Mouse (Mus musculus): ENCODE results near the gene Kdm6b.

Gene Kdm6b

DNA sequence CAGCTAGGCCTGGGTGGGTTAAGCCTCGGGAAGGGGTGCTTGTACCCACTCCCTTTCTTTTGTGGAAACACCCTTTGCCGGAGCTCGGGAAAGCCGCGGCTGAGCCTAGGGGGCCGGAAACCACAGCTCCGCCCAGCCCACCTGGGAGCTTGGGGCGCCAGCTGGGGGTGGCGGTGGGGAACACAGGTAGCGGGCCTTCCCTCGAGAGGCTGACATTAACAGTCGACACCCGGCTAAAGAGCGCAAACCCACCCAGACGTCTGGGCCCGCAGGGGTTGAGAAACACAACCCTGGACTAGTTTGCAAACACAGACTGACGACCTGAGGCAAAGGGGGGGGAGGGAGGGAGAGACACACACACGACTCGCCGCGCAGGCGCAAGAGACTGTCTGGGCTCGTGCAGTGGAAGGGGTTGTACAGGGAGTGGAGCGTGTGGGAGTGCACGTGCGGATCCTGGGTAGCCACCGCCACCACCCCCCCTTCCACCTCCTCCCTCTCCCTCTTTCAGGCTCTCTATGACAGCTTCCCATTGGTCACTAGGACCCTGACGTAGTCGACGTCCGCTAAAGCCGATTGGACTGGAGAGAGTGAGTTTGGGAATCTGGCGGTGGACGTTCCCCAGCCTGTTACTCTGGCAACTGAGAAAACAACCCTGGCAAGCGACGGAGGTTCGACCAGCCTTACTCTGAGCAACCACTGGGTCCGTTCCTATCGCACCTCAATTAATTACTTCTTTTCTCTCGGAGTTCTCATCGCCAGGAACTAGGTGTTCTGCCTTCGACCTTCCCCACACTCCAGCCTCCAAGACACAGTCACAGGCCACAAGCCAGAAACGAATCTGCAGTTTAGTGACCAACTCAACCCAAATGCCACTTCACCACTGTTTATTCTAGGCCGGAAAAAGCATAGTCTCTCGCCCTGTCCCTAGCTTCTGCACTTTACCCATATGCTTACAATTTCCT lies 5.3 kb upstream of the Kdm6b start:
- DNase-seq, result peak; percentile 92

DNA sequence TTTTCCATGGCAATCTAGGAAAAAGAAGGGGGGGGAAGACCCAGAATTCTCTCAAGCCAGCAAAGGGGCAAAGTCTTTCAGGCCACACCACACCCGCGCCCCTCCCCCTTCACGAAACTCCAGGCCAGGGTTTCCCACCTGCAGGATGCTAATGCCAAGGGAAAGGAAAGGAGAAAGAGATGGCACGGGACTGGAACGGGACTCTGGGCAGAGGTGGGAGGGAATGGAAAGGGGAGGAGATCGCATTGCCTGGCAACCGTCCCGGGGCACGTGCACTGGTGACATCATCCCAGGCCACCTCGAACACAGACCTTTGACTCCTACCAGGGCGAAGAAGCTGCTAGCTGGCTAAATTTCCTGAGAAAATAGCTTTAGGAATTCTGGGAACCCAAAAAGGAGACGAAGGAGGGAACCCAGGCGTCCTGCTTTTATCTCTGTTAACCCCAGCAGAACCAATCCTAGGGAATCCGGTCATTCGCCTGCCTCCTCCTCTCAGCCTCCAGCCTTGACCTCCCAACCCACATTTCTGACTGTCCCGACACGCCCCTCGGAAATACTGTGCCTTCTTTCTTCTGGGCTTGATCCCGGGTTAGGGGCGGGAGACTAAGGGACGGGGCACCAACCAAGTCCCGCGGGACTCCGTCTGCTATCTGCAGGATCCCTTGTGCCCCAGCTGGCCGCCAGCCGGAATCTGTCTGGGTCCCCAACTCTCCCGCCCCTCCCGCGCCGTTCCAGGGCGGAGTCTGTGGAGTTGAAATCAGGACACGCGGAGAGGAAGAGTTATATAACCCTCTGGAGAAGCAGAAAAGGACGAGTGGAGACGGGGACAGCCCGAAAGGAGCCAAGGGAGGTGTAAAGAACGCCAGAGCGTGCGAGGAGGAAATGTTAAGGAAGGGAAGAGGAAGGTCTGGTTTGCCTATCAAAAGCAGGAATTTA lies 4.2 kb upstream of the Kdm6b start:
- DNase-seq, result peak; percentile 96

DNA sequence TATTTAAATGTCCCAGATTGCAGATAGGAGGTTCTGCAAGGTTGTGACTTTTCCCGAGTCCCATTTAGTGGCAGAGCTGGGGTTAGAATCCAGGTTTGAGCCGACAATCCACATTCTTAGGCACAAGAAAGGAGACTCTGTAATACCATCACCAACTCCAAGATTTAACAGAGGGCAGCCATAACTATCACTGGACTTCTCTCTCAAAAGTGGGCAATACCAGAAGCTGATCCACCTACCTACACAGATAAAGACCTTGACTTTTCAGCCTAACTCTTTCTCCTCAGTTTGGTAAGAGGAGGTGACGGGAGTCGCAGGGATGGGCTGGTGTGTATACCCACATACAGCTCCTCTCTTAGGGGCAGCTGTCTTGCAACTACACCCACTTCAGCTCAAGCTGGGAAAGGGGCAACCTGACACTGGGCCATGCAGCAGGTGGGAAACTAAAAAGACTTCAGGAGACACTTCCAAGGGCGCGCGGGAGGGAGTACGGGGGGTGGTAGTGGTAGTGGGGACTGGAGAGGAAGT lies 3.5 kb upstream of the Kdm6b start:
- DNase-seq, result no peak

- no peak for DNase-seq
Measured at GRCm38 (mm10) chr11:69416509-69416908, 3.0 kb upstream of the Kdm6b start.

DNA sequence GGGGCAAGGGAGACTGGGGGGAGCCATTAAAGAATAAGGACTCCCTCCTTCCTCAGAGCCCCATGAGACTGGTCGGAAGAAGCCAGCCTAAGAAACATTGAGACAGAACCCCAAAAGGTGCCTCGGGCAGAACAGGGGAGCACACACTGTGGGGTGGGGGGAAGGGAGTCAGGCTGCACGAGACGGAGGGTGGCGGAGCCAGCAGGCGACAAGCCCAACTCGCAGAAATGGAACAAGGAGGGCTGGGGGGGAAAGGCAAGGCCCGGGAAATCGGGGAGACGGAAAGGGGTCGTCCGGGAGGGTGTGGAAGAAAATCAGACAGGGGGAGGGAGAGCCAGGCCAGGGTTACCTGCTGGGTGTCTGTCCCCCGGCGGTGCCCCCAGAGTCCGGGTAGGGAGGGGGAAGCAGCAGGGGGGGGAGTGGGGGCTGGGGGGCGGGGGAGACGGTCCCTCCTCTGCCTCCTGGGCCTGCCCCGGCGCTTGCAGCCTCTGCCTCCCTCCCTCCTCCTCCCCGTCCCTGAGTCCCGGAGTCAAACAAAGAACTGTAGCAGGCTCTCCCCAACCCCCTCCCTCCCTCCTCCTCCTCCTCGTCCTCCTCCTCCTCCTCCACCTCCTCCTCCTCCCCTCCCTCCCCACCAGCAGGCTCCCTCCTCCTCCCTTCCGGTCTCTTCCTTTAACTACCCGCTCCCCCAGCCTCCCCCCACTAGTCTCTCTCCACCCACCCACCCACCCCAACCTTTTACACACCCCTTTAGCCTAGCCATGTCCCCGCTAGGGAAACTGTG lies 2.4 kb upstream of the Kdm6b start:
- peak; percentile 67 for DNase-seq

GRCm38 (mm10) chr11:69415327-69415667 lies 1.8 kb upstream of the Kdm6b start:
- DNase-seq, result peak; percentile 76

GRCm38 (mm10) chr11:69414421-69415326 lies 1.2 kb upstream of the Kdm6b start:
- peak; percentile 27 for DNase-seq

DNA sequence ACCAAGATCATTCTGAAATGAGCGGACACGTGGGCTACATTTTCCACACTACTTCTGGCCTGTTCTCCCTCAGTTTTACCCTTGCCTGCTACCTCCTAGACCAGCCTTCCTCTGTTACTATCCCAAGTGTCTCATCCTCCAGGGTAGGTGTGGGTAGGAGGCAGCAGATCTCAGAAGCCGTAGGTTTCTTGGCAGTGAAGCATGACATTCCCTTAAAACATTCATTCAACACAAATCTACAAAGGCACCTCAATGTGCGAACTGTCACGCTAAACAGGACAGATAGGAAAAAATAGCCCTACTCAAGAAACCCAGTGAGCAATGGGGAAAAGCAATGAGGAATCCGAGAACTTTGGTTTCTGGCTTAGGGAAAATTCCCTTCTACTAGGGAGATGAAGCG lies 927 bp downstream of the Kdm6b start:
- DNase-seq, result no peak

GRCm38 (mm10) chr11:69411538-69412203 lies 1.8 kb downstream of the Kdm6b start:
- DNase-seq, result peak; percentile 61

DNA sequence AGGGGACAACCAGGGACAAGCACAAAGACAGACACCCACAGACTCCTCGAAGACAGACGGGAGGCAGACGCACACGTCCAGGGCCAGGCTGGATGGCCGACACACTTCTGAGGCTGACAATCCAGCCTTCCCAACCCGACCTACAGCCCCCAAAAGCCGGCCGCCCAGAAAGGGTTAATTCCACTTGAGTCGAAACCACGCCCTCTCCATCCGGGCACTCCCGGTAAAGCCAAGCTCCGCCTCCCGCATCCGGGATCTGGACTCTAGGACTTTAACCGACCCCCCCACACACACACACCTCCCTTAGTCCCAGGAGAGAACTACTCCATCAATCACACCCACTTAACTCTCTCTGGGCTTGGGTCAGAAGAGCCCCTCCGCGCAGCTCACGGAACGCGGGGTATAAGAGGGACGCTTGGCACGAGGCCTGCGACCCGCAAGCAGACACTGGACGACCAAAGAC lies 2.4 kb downstream of the Kdm6b start:
- DNase-seq, result peak; percentile 93

DNA sequence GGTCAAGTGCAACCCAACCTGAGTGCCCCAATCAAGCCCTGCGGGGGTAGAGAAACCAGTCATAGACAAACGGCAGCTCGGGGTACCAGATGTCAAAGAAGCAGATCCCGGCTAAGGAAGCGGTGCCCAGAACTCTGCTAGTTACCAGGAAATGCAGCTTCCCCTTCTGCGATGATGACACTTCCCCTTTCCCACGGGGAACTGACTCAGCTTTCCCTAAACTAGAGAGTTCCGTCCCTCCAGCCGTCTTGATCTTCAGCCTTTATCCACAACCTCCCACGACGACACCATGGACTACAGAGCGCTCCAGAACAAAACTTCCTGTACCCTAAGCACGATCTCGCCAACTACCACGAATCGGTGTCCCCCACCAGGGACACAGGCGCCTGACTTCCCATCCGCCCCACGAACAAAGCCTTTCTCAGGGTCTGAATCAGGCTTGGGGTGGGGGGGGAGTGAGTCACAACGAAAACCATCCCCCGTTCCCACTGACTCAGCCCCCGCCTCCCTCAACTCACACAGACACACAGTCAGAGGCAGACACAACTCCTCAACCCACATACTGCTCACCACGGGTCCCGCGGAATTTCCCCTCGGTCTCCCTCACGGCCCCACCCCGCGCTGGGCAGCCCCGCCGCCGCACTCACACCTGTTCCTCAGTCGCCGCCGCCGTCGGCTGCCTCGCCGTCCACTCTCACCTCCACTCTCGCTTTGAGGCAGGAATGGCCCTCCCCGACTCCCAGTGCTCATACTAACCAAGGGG lies 3.0 kb downstream of the Kdm6b start:
- no peak for DNase-seq

GRCm38 (mm10) chr11:69410045-69410309 lies 3.5 kb downstream of the Kdm6b start:
- DNase-seq, result no peak

- DNase-seq, result peak; percentile 73
Measured at GRCm38 (mm10) chr11:69409378-69410044, 4.0 kb downstream of the Kdm6b start.

GRCm38 (mm10) chr11:69408541-69409377 lies 4.7 kb downstream of the Kdm6b start:
- DNase-seq, result peak; percentile 82

DNA sequence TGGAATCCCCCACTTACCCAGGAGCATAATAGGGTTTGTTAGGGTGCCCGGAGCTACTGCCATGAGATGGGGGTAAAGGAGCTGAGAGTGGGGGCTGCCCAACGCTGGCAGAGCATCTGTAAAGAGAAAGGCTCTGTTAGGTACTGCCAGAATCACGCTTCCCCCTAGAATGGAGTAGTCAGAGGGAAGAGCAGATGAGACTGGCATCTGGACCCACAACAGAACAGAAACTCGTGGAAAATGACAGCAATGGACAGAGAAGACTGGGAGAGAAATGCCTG lies 5.8 kb downstream of the Kdm6b start:
- no peak for DNase-seq

- DNase-seq, result peak; percentile 34
Measured at GRCm38 (mm10) chr11:69406867-69407723, 6.4 kb downstream of the Kdm6b start.

GRCm38 (mm10) chr11:69406282-69406681 lies 7.2 kb downstream of the Kdm6b start:
- DNase-seq, result no peak
